Mouse (Mus musculus): ENCODE measurements at regions not wholly inside any gene's neighbourhood (a gene's known extent, or its start where the extent isn't known, plus 50 kb on each side); places are given as distances from the start of the nearest gene placed in this dataset.
"Not testable (repeated sequence)": the region's sequence is repeated elsewhere in the genome, so short reads cannot be mapped to it uniquely, and the experiment has no call there.

- no peak for DNase-seq (ENCODE audit: low spot score)
Measured at GRCm38 (mm10) chr16:55758707-55759067, 80.0 kb downstream of the Nfkbiz start.

DNA sequence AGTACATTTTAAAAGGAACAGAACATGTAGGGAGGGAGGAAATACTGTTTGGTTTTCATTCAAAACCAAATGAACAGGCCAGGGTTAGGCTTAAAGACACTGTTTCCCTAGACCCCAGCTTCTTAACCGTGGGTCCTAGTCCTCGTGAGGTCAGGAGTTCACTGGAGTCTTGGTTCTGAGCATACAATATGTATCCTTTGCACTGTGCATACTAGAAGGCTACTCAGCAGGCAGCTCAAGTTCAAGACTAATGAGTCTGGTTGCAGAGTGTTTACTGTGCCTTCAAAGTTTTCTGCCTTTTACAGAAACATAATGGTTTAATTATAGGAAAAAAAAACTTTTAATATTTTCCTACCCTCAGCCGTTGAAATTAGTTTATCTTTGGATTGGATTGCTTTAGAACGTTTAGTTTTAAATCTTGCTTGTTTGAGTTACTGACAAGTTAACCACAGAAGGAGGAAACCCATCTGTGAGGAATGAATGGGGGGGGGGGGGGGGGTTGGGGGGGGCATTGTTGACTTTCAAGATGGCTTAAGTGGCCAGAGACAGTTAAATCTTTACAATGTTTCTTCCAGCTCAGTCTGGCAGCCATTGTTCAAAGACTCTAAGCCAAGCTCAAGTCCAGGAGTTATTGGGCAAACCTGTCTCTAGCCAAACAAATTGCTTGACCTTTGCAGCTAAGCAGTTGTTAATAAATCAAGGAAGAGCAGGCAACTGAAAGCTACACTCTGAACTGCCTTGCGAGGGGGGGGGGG, 80.6 kb downstream of the Nfkbiz start:
- DNase-seq (ENCODE audit: low spot score), result no peak

GRCm38 (mm10) chr16:55757422-55757815, 81.3 kb downstream of the Nfkbiz start:
- DNase-seq (ENCODE audit: low spot score), result not testable (repeated sequence)

DNA sequence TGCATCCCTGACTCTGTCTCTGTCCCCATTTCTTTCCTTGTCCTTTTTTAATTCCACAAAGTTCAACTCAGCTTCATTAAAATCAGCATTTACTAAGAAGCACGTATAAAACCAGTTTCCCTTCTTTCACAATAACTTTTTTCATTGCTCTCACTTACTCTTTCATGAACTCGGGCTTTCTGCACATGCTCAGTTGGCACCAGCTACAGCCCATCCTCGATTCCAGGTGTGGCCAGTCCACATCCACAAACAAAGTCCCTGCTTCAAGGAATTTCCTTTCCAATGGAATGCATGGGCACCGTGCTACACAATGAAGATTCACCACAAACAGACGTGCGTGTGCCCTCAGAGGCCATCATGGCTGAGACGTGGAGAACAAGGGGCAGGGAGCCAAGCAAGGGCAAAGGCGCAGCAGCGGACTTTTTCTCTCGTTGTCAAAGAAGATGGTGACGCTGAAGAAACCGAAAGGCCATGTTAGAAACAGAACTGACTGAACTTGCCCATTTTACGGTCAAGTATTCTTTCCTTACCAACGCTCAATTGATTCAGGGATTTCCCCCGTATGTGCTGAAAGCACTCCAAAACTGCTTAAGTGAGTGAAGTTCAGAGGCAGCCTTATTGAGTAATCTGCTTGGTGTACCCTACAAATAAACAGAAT, 81.8 kb downstream of the Nfkbiz start:
- DNase-seq (ENCODE audit: low spot score), result no peak

DNA sequence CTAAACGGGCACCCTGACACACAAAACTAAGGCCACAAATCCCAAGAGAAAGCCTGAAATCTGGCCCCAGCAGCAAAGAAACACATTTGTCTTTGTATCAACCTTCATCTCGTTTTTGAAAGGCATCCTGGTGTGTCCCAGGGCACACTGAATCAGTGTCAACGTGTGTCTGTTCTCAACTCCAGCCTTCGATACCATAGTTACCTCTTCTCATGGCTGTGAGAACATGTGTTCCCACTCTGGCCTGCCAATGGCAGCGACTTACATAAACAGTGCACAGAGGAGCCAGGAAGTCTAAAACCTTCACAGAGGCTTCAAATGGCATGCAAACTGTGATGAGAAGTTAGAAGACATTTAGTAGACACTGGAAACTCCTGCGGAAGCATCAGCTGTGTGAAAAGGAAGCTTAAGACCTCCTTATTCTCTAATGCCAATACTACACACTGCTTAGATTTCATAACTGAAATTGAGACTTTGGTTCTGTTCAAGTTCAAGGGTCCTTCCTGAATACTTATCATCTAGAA, 83.3 kb downstream of the Nfkbiz start:
- no peak for DNase-seq (ENCODE audit: low spot score)

DNA sequence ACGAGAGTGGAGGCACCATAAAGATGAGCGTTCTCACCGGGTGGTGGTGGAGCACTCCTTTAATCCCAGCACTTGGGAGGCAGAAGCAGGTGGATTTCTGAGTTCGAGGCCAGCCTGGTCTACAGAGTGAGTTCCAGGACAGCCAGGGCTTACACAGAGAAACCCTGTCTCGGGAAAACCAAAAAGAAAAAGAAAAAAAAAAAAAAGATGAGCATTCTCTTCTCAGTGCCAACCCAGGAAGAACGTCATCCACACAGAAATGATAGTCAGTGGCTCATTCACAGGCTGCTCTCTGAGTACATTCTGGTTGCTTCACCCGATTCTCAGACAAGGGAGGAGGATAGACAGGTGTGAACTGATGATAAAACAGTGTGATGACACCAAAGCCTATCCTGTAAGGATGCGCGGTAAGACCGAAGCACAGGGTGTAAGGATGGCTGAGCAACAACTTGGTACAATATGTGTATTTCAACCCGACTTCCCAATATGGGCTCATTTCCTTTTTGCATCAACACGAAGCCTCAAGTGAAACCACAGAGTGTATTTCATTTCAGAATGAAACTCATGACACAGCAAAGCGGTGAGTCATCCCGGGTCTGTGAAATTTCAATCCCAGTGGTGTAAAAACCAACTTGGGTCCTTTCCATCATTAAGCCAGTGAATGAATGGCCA, 84.5 kb downstream of the Nfkbiz start:
- no peak for DNase-seq (ENCODE audit: low spot score)

- no peak for DNase-seq (ENCODE audit: low spot score)
Measured at GRCm38 (mm10) chr16:55753380-55753779, 85.3 kb downstream of the Nfkbiz start.

GRCm38 (mm10) chr16:55747250-55747649, 91.4 kb downstream of the Nfkbiz start:
- no peak for DNase-seq (ENCODE audit: low spot score)

GRCm38 (mm10) chr16:55746159-55746558, 92.5 kb downstream of the Nfkbiz start:
- no peak for DNase-seq (ENCODE audit: low spot score)

DNA sequence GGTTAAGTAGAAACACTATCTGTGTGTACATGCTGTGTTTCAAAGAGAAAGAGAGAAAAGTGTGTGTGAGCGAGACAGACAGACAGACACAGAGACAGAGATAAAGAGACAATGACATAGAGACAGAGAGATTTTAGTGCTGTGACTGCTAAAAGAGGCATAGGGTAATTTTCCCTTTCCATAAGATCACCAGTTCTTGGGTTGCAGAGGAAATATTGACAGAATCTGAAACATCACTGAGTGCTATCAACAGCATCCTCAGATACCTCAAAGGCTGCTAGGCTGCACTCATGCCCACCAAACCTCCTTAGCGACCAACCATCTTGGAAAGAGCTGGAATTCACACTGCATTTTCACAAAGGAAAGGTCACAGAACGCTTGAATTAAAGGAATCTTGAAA, 93.6 kb downstream of the Nfkbiz start:
- DNase-seq (ENCODE audit: low spot score), result no peak

DNA sequence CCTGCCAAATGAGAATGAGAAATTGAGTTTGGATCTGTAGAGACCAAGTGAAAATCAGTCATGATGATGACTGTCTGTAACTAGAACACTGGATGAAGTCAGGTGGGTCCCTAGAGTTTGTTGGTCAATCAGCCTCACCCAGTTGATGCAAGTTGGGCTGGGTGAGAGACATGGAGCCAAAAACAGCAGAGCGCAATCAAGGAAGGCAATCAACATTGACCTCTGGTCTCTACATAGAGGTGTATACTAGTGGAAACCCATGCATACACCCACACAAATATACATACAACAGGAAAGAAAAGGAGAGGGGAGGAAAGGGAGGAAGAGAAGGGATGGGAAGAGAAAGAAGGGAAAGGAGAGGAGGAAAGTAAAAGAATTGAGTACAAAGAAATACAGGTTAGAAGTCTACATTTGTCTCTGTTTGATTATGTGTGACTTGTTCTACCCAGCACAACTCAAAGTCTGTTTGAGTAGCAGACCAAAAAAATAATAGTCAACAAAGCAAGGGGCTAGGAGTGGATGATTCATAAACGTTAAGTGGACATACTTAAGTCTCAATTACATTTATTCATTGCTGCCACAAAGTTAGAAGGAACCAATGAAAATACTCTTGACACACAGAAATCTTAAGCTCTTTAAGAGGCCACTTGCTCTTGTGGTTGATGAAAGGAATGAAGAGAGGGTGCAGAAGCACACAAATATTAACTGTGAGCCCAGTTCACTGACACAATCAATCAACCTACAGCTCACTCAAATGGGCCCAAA, 97.4 kb downstream of the Nfkbiz start:
- DNase-seq (ENCODE audit: low spot score), result no peak

GRCm38 (mm10) chr16:55738741-55739140, 100.0 kb downstream of the Nfkbiz start:
- DNase-seq (ENCODE audit: low spot score), result no peak

- DNase-seq (ENCODE audit: low spot score), result no peak
Measured at GRCm38 (mm10) chr16:55735476-55735968, 103.2 kb downstream of the Nfkbiz start.

DNA sequence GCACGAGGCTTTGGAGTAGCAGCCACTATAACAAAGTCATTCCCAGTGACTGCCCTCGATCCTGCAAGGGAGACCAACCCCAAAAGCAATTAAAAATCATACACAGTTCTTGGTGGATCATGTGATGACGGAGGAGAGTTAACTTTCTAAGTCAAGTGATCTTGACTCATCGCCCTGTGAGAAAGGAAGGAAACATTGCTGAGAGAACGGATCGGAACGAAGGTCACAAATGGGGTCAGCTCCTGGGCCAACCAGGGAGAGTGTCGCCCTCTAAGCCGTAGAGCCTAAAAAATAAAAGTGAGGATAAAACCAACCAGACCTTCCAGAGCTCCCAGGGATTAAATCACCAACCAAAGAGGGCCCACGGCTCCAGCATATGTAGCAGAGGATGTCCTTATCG, 104.4 kb downstream of the Nfkbiz start:
- no peak for DNase-seq (ENCODE audit: low spot score)

DNA sequence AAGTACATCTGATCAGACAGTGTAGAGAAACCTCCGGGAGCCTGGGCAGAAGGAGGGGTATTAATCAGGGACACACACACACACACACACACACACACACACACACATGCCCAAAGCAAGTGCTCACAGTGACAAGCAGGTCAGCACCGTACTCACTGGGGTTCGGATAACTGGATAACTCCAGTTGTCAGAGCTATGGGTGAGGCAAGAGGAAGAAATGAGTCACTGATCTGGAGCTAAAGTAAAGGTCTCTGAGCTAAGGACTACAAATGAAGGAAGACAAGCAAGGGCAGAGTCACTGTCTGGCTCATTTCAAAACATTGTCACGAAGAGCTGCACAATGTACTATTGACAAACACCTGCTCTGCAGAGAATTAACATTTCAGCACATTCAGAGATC, 104.9 kb downstream of the Nfkbiz start:
- DNase-seq (ENCODE audit: low spot score), result no peak

- DNase-seq (ENCODE audit: low spot score), result no peak
Measured at GRCm38 (mm10) chr16:55731003-55731402, 107.7 kb downstream of the Nfkbiz start.

- DNase-seq (ENCODE audit: low spot score), result no peak
Measured at GRCm38 (mm10) chr16:55726538-55726937, 112.2 kb downstream of the Nfkbiz start.

- DNase-seq (ENCODE audit: low spot score), result no peak
Measured at GRCm38 (mm10) chr16:55720430-55720829, 118.3 kb downstream of the Nfkbiz start.

- DNase-seq (ENCODE audit: low spot score), result no peak
Measured at GRCm38 (mm10) chr16:55710017-55710416, 128.7 kb downstream of the Nfkbiz start.

DNA sequence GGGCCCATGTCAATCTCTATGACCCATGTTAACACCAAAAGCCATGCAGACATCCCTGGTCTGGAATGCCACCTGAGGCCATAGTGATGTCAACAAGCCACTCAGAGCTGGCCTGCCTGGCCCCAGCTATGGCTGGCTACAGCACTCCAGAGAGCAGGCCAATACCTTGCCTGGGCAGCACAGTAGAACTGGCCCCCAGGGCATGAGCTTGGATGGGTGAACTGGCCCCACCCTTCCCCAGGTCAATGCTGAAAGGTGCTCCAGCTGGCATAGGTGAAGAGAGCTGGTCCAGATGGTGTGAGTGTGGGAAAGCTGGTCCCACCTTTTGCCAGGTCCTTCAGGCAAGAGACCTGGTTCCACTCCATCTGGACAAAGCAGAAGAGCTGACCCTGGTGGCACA, 132.2 kb downstream of the Nfkbiz start:
- DNase-seq (ENCODE audit: low spot score), result no peak

DNA sequence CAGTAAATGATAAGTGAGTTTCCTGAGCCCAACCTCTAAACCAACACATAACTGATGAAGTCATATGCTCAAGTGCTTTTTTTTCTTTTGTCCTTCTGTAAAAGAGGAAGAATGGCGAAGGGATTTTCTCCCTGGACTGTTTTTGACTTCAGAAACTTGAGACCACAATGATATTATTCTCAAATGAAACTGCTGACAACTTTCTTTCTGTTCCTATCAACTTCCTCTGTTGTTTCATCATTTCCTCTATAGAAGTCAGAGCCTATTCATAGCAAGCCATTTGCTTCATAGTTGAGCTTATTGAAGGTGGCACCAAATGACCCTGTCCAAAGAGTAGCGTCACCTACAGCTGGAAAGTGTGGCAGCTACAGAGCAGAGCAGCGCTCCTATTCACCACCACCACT, 140.2 kb downstream of the Nfkbiz start:
- DNase-seq (ENCODE audit: low spot score), result no peak

DNA sequence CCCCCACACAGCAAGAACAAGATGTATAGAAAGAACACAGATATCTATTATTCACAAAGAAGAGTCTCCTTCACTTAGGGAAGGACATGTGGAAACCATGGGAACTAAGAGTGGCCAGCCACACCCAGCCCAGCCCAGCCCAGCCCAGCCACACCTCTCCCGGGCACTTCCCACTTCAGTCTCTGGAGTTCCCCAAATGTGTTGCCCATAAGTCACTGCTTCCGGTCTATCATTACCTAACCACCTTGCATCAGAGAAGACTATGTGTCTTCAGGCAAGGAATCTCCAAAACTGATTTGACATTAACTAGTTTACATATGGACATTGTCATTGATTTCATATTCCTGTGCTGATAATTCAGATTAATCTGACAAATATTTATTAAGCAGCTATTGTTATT, 147.6 kb downstream of the Nfkbiz start:
- DNase-seq (ENCODE audit: low spot score), result no peak
